Mouse (Mus musculus) urinary bladder, adult 18-20 months (tissue): ENCODE data around the gene Tet1.
"Not testable (repeated sequence)": the region's sequence is repeated elsewhere in the genome, so short reads cannot be mapped to it uniquely, and the experiment has no call there.

Source experiments
- DNase-seq, 2 experiments: peaks; one replicate each; pipeline ENCODE4 v3.0.0; 2022; ENCODE audit warnings: low spot score in 2 of 2, mixed read lengths in 2 of 2

The Tet1 gene

GRCm38 (mm10) chr10:62908896-62909295 lies at the start of gene Tet1:
Gene Tet1 (minus strand): TSS chr10:62908996.
- DNase-seq, result not testable (repeated sequence)

- DNase-seq, result no peak
Measured at GRCm38 (mm10) chr10:62948551-62948950, 39.8 kb upstream of the Tet1 start.

- peak; percentile 54 to 60 for DNase-seq
Measured at GRCm38 (mm10) chr10:62946738-62947471, 38.1 kb upstream of the Tet1 start, which contains the start of gene Dna2. Gene Dna2 (plus strand): TSS chr10:62947026.

GRCm38 (mm10) chr10:62944975-62945580 lies 36.3 kb upstream of the Tet1 start:
- no peak for DNase-seq

GRCm38 (mm10) chr10:62932381-62932780 lies 23.6 kb upstream of the Tet1 start:
- no peak for DNase-seq

- DNase-seq, result no peak
Measured at GRCm38 (mm10) chr10:62924096-62924635, 15.4 kb upstream of the Tet1 start.

GRCm38 (mm10) chr10:62920766-62921156 lies 12.0 kb upstream of the Tet1 start:
- no peak for DNase-seq

GRCm38 (mm10) chr10:62919925-62920765 lies 11.3 kb upstream of the Tet1 start, which contains the start of gene Slc25a16:
Gene Slc25a16 (plus strand): TSS chr10:62920633.
- DNase-seq, result peak; percentile 84 to 87

GRCm38 (mm10) chr10:62918985-62919384 lies 10.2 kb upstream of the Tet1 start:
- no peak for DNase-seq

GRCm38 (mm10) chr10:62911120-62911519 lies 2.3 kb upstream of the Tet1 start:
- no peak for DNase-seq

GRCm38 (mm10) chr10:62906336-62906735 lies 2.5 kb downstream of the Tet1 start:
- no peak for DNase-seq

GRCm38 (mm10) chr10:62902829-62903228 lies 6.0 kb downstream of the Tet1 start:
- DNase-seq, result no peak

GRCm38 (mm10) chr10:62901826-62902225 lies 7.0 kb downstream of the Tet1 start:
- DNase-seq, result no peak

- no peak for DNase-seq
Measured at GRCm38 (mm10) chr10:62900144-62900543, 8.7 kb downstream of the Tet1 start.

GRCm38 (mm10) chr10:62898061-62898460 lies 10.7 kb downstream of the Tet1 start:
- no peak for DNase-seq

GRCm38 (mm10) chr10:62897437-62897836 lies 11.4 kb downstream of the Tet1 start:
- DNase-seq, result no peak

- no peak for DNase-seq
Measured at GRCm38 (mm10) chr10:62896774-62897173, 12.0 kb downstream of the Tet1 start.

- DNase-seq, result no peak
Measured at GRCm38 (mm10) chr10:62896035-62896434, 12.8 kb downstream of the Tet1 start.

GRCm38 (mm10) chr10:62895386-62895785 lies 13.4 kb downstream of the Tet1 start:
- no peak for DNase-seq

GRCm38 (mm10) chr10:62894447-62894846 lies 14.3 kb downstream of the Tet1 start:
- no peak for DNase-seq

GRCm38 (mm10) chr10:62893356-62893884 lies 15.4 kb downstream of the Tet1 start:
- no peak for DNase-seq
